ENCODE assay signal across 17 mouse cellular contexts in genomic region chr7:128980827-128981226, GRCm38 (mm10).
DNase-seq lines count a peak whose midpoint lies in the region; ATAC-seq and TF ChIP-seq lines count a peak whose summit lies in the region.
"Had no signal": no experiment of that assay in that cellular context is flagged by ENCODE, and none has a peak within 500 bp of the region (broad histone marks: within the 10 kb centered on the region; RNA-seq: fewer than 3 reads in every experiment).

No protein-coding gene starts in this region.

- TF ChIP-seq EP300 in lung, postnatal 0 days (IDR thresholded peaks at IDR 0.05): no peak

- ATAC-seq in forebrain, embryonic 14.5 days: peak; percentile 34; the same call in 1 of the 2 replicates
- no peak for ATAC-seq in forebrain, postnatal 0 days
- no peak for ATAC-seq in lung, embryonic 14.5 days (ENCODE audit: insufficient read depth)
- peak; percentile 11; the same call in 1 of the 2 replicates for ATAC-seq in lung, postnatal 0 days

- no peaks in the 10 kb centered on the region for H3K27me3 ChIP-seq in forebrain, embryonic 14.5 days (replicated peaks; ENCODE audit: control insufficient read depth, insufficient read depth, low read length)
- no peaks in the 10 kb centered on the region for H3K27me3 ChIP-seq in forebrain, postnatal 0 days (ENCODE audit: insufficient read depth, low read length)
- H3K27me3 ChIP-seq in lung, embryonic 14.5 days (ENCODE audit: insufficient read depth, low read length): no peaks in the 10 kb centered on the region
- H3K27me3 ChIP-seq in lung, postnatal 0 days (replicated peaks; ENCODE audit: insufficient read depth, low read length): no peaks in the 10 kb centered on the region
- H3K27me3 ChIP-seq: heart, embryonic 15.5 days; hindbrain, embryonic 15.5 days had no signal

- H3K4me2 ChIP-seq in forebrain, embryonic 14.5 days (ENCODE audit: low read length): no peak overlapping the region
- H3K4me2 ChIP-seq in forebrain, postnatal 0 days (ENCODE audit: low read depth): no peak overlapping the region
- no peak overlapping the region for H3K4me2 ChIP-seq in lung, embryonic 14.5 days
- no peak overlapping the region for H3K4me2 ChIP-seq in lung, postnatal 0 days (replicated peaks; ENCODE audit: low read depth, low read length)
- H3K4me2 ChIP-seq: heart, embryonic 15.5 days; hindbrain, embryonic 15.5 days had no signal

- no peaks in the 10 kb centered on the region for H3K9me3 ChIP-seq in forebrain, embryonic 14.5 days (replicated peaks; ENCODE audit: control insufficient read depth, low read length)
- H3K9me3 ChIP-seq in forebrain, postnatal 0 days (ENCODE audit: low read length): no peaks in the 10 kb centered on the region
- no peaks in the 10 kb centered on the region for H3K9me3 ChIP-seq in lung, embryonic 14.5 days (ENCODE audit: low read depth, low read length)
- no peaks in the 10 kb centered on the region for H3K9me3 ChIP-seq in lung, postnatal 0 days (ENCODE audit: low read length)
- H3K9me3 ChIP-seq: heart, embryonic 15.5 days; hindbrain, embryonic 15.5 days; limb, embryonic 10.5 days had no signal

- H3K36me3 ChIP-seq in forebrain, embryonic 14.5 days (ENCODE audit: control insufficient read depth, insufficient read depth, low read length): no peaks in the 10 kb centered on the region
- no peaks in the 10 kb centered on the region for H3K36me3 ChIP-seq in forebrain, postnatal 0 days (ENCODE audit: insufficient read depth)
- no peaks in the 10 kb centered on the region for H3K36me3 ChIP-seq in lung, embryonic 14.5 days (ENCODE audit: insufficient read depth)
- no peaks in the 10 kb centered on the region for H3K36me3 ChIP-seq in lung, postnatal 0 days (ENCODE audit: insufficient read depth, low read length)
- H3K36me3 ChIP-seq: heart, embryonic 15.5 days; hindbrain, embryonic 15.5 days; limb, embryonic 10.5 days had no signal

- WGBS in forebrain, embryonic 14.5 days: 36% methylated on average over 7 of the region's 7 CpGs
- WGBS in forebrain, postnatal 0 days: 32% methylated on average over 7 of the region's 7 CpGs
- whole genome bisulfite sequencing in lung, embryonic 14.5 days: 53% methylated on average over 7 of the region's 7 CpGs
- 40% methylated on average over 7 of the region's 7 CpGs for WGBS in lung, postnatal 0 days

- H3K9ac ChIP-seq in forebrain, embryonic 14.5 days (ENCODE audit: low read length): no peak overlapping the region
- no peak overlapping the region for H3K9ac ChIP-seq in forebrain, postnatal 0 days
- H3K9ac ChIP-seq in lung, embryonic 14.5 days: no peak overlapping the region
- no peak overlapping the region for H3K9ac ChIP-seq in lung, postnatal 0 days (replicated peaks; ENCODE audit: low read depth)
- H3K9ac ChIP-seq: heart, embryonic 15.5 days; hindbrain, embryonic 15.5 days; liver, embryonic 14.5 days had no signal

- H3K4me3 ChIP-seq in forebrain, embryonic 14.5 days (ENCODE audit: low read depth, low read length): no peak overlapping the region
- no peak overlapping the region for H3K4me3 ChIP-seq in forebrain, postnatal 0 days (ENCODE audit: low read depth, low read length)
- H3K4me3 ChIP-seq in lung, embryonic 14.5 days (ENCODE audit: low read depth, low read length): no peak overlapping the region
- H3K4me3 ChIP-seq in lung, postnatal 0 days (ENCODE audit: low read depth, low read length): no peak overlapping the region
- H3K4me3 ChIP-seq: erythroblast, embryonic 14.5 days; heart, embryonic 15.5 days; hindbrain, embryonic 15.5 days; limb, embryonic 10.5 days had no signal

- TF ChIP-seq CTCF in forebrain, postnatal 0 days (IDR thresholded peaks at IDR 0.05; ENCODE audit: low read depth): no peak
- TF ChIP-seq CTCF in lung, embryonic 14.5 days (IDR thresholded peaks at IDR 0.05; ENCODE audit: low read depth): no peak
- TF ChIP-seq CTCF in lung, postnatal 0 days (IDR thresholded peaks at IDR 0.05): no peak

- H3K27ac ChIP-seq in forebrain, embryonic 14.5 days (ENCODE audit: low read depth, low read length): no peak overlapping the region
- H3K27ac ChIP-seq in forebrain, postnatal 0 days (ENCODE audit: low read depth, low read length): no peak overlapping the region
- H3K27ac ChIP-seq in lung, embryonic 14.5 days (ENCODE audit: low read depth): no peak overlapping the region
- H3K27ac ChIP-seq in lung, postnatal 0 days (ENCODE audit: low read length): no peak overlapping the region
- H3K27ac ChIP-seq: heart, embryonic 15.5 days; hindbrain, embryonic 15.5 days; limb, embryonic 10.5 days; liver, embryonic 14.5 days had no signal

- DNase-seq in forebrain, embryonic 14.5 days (ENCODE audit: low spot score): peak; percentile 48
- no peak for DNase-seq in forebrain, postnatal 0 days
- DNase-seq in lung, embryonic 14.5 days: peak; percentile 30
- no peak for DNase-seq in lung, postnatal 10 days
- peak; percentile 7 for DNase-seq in brain, adult 2 months (ENCODE audit: low read depth, low spot score)
- DNase-seq in lung, postnatal 0 days (ENCODE audit: low spot score): peak; percentile 28
- DNase-seq in gastrocnemius, postnatal 4 days (ENCODE audit: low spot score in 2 of 2): no peak
- DNase-seq in urinary bladder, postnatal 25 days (ENCODE audit: low spot score): no peak
- DNase-seq: B cell, adult 2 months; cerebellum, adult 11-12 months; kidney, adult 2 months; spleen, adult 18-20 months had no signal

- H3K4me1 ChIP-seq in forebrain, embryonic 14.5 days (ENCODE audit: control insufficient read depth, insufficient read depth, low read length): no peaks in the 10 kb centered on the region; the same call in 1 of the 2 replicates
- no peaks in the 10 kb centered on the region for H3K4me1 ChIP-seq in forebrain, postnatal 0 days (ENCODE audit: insufficient read depth)
- H3K4me1 ChIP-seq in lung, embryonic 14.5 days (ENCODE audit: insufficient read depth): no peaks in the 10 kb centered on the region
- H3K4me1 ChIP-seq in lung, postnatal 0 days (ENCODE audit: insufficient read depth, low read depth, low read length): no peaks in the 10 kb centered on the region
- H3K4me1 ChIP-seq: heart, embryonic 15.5 days; hindbrain, embryonic 15.5 days; limb, embryonic 10.5 days had no signal

Comparison
In these comparisons a context has a peak if more than half of its experiments do, and no peak if none do; other contexts are left out.
1. ATAC-seq: peak in forebrain, embryonic 14.5 days (single experiment) and lung, postnatal 0 days (single experiment); none in forebrain, postnatal 0 days (single experiment) and lung, embryonic 14.5 days (single experiment).
2. DNase-seq: peak in forebrain, embryonic 14.5 days (single experiment), lung, embryonic 14.5 days (single experiment), brain, adult 2 months (single experiment) and lung, postnatal 0 days (single experiment); none in forebrain, postnatal 0 days (single experiment), lung, postnatal 10 days (single experiment), gastrocnemius, postnatal 4 days (0 of 2) and urinary bladder, postnatal 25 days (single experiment).